Mouse (Mus musculus) brain, embryonic 14.5 days (tissue): ENCODE data around the gene Trim37. TPM values are rescaled to one million over a fixed set of nuclear protein-coding genes. Genes with fewer than 3 reads are reported as not detected.
A peak's percentile ranks its signal among the peaks of the same experiment; 100 is the strongest.

Source experiments
- DNase-seq: peaks from one replicate; pipeline ENCODE4 v3.0.0-alpha.2; 2011; ENCODE audit warnings: low read depth
- CTCF ChIP-seq: fragments of 200-500 bp; IDR thresholded peaks from 2 replicates; pipeline ENCODE4 v1.5.1; 2012; ENCODE audit warnings: inconsistent platforms, mild to moderate bottlenecking, moderate library complexity, borderline replicate concordance; ENCODE audit not compliant: insufficient read depth, insufficient read length; ENCODE audit errors: extremely low read depth
- POLR2A ChIP-seq: fragments of 200-500 bp; IDR thresholded peaks from 2 replicates; pipeline ENCODE4 v1.6.1; 2012; ENCODE audit warnings: mild to moderate bottlenecking, inconsistent platforms, borderline replicate concordance; ENCODE audit not compliant: poor library complexity, insufficient read depth, insufficient read length, severe bottlenecking; ENCODE audit errors: extremely low read depth
- polyA plus RNA-seq: library from polyadenylated mRNA; depleted of rRNA; stranded (reverse); fragments of >200 nt; gene quantifications from 2 replicates; pipeline ENCODE4 v1.2.3, GENCODE M21; 2012; rRNA removed

The Trim37 gene
- polyA plus RNA-seq, result 41.8 and 63.4 TPM in 2 replicates

GRCm38 (mm10) chr11:87126824-87127816 is at the start of gene Trim37:
TSS of gene Trim37 (plus strand) at chr11:87127077.
- no peak for TF ChIP-seq CTCF
- peak; percentile 74; the same call in 1 of the 2 replicates for TF ChIP-seq POLR2A
- DNase-seq, result peak; percentile 97

- TF ChIP-seq POLR2A, result no peak
- no peak for TF ChIP-seq CTCF
- DNase-seq, result no peak
Observed at GRCm38 (mm10) chr11:87083712-87084111, 43.2 kb upstream of the Trim37 start.

- TF ChIP-seq CTCF (no peak), POLR2A (no peak)
- DNase-seq, result no peak
Observed at GRCm38 (mm10) chr11:87085461-87085860, 41.4 kb upstream of the Trim37 start.

DNA sequence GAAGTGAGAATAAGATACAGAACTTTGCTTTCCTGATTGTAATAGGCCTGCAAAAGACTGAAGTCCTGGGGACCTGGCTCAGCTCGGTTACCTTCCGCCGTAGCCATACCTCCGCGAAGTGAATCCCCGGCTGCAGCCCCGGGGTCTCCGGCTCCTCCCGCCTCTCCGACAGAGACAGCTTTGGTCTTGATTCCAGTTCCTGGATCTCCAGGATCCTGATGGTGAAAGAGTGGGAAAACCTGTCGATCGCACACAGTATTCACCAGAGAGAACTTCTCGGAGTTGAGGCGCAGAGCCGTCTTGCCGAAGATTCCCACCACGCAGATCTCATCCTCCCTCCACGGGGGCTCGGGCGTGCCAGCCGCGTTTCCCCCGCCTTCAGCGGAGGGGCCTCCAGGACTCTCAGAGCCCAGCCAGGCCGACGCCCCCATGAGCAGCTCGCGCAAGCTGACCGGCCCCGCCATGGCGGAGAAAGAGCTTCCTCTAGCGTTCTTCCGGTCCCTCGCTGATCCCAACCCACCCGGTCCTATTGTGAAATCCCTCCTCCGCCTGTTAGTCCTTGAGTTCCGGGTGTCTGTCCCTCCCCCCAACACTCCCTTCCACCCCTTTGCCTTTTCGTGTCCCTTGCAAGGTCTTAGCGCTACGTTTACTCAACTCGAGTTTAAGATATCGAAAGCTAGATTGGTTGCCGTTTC is 40.4 kb upstream of the Trim37 start, which contains the start of gene Smg8:
Gene Smg8, minus strand, starts transcription at position 485 of the 695 bp plus-strand sequence.
- peak; percentile 97 for DNase-seq
- TF ChIP-seq CTCF (no peak), POLR2A (peak; percentile 70; the same call in 1 of the 2 replicates)

DNA sequence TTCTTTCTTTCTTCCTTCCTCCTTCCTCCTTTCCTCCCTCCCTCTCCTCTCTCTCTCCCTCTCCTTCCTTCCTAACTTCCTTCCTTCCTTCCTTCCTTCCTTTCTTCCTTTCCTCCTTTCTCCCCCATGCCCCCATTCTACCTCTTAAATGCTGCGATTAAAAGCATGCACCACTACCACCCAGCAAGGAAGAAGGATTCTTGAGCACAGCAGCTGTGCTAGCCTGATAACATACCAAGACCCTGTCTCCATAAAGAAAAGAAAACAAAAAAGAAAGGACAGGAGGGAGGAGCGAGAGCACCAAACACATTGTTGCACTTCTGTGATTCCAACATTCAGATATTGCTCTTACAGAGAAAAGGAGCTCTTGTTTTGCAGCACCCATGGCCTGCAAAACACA is 39.7 kb upstream of the Trim37 start:
- DNase-seq, result no peak
- no peak for TF ChIP-seq CTCF

DNA sequence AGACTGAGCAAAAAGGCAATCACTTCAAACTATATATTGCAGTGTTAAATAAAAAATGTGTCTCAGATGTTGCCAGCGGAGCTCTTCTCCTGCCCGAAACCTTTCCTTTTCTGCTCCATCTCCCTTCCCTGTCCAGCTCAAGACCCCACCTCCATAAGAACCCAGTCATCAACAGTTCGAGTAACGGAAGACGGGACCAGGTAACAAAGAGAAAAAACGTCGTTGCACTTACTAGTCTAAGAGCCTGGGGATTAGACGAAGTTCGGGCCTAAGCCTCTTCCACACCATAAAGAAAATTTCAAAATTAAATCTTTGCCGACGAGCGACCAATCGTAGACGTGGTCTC is 18.5 kb upstream of the Trim37 start, which contains the start of gene Prr11:
Gene Prr11, minus strand, starts transcription at position 300 of the 346 bp plus-strand sequence.
- DNase-seq, result no peak
- TF ChIP-seq POLR2A (no peak), CTCF (no peak)

- TF ChIP-seq POLR2A (no peak; the same call in 1 of the 2 replicates), CTCF (no peak)
- DNase-seq, result peak; percentile 100
Observed at GRCm38 (mm10) chr11:87108755-87109518, 17.9 kb upstream of the Trim37 start, which contains the start of gene Ska2. TSS of gene Ska2 (plus strand) at chr11:87109234.

- TF ChIP-seq CTCF (no peak), POLR2A (peak; percentile 18; the same call in 1 of the 2 replicates)
- DNase-seq, result peak; percentile 52
Observed at GRCm38 (mm10) chr11:87109519-87110171, 17.2 kb upstream of the Trim37 start.

DNA sequence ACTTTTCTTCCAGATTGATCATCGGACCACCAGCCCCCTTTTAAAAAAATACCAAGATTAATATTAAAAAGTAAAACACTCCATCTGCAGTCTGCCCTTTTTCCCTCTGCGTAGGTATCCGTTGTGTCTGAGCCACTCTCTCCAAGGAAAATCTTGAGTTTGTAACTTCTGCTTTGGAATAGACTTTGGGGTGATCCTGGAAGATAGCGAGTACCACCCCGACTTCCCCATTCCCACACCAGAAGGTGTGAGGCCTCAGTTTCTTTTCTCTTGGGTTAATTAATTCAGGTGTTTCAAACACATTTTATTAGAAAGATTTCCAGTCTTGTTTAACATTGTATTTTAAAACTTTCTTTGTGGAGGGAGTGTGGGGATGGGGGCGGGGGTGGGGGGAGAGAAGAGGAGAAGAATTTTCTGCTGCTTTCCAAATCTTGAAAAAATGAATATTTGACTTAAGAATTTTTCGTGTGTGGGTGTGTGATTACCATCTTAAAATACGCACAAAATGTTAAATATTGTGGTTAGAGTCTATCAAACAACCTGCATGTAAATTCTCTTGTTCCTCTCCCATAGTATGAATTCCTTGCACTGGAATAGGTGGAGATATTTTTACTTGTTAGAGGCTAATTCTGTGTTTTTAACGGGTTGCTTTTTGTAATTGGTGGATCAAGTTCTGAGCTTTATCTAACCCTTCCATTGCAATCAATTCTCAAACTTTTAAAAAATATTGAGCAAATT is 16.5 kb upstream of the Trim37 start:
- no peak for DNase-seq
- no peak for TF ChIP-seq POLR2A
- TF ChIP-seq CTCF, result no peak

DNA sequence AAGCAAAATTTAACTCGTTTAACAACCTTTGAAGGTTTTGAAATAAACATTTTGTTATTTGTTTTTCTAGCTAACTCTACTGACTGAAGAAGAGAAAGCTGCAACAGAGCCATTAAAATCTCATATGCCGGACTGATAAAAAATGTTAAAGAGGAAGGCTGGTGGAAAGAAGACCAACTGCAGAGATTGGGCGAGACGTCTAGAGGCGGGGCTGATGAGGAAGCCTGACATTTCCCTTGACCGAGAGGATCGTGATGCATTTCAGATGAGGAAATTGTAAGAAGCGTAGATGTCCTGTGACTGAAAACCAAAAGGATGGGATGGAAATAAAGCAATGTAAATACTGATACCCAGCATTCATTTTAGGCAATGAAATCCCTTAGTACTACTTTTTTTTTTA is 5.0 kb upstream of the Trim37 start:
- TF ChIP-seq POLR2A (no peak), CTCF (no peak)
- DNase-seq, result no peak
